Mouse (Mus musculus): ENCODE data around the gene Tnfsf13. TPM values are rescaled to one million over a fixed set of nuclear protein-coding genes. Genes with fewer than 3 reads are reported as not detected.

Tnfsf13 gene
- polyA plus RNA-seq, 1 experiment from 2014 or later, result 0.66 TPM

DNA sequence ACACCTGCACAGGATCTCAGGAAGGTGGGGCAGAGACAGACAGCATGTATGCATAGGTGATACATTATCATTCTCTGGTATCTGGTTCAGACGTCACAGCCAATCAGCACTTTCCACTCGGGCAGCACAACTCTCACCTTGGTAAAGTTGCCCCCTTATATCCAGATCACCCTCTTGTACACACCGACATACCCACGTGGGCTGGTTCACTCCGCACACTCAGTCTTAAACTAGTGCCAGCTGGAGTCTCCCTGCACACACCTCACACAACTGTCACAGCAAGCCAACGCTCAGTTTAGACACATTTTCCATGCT is 9.4 kb upstream of the Tnfsf13 start:
- Histone ChIP-seq H3K4me3 (ENCODE audit: low read length) (peak overlapping the region; percentile 64), H3K4me1 (ENCODE audit: insufficient read depth, low read length) (peaks cover 18% of the 10 kb centered on the region), H3K9ac (replicated peaks; ENCODE audit: low read length) (peak overlapping the region; percentile 88), H3K9me3 (ENCODE audit: low read length) (no peaks in the 10 kb centered on the region), H3K27ac (ENCODE audit: low read length) (peak overlapping the region; percentile 88; the same call in 1 of the 2 replicates), H3K27me3 (ENCODE audit: insufficient read depth, low read length) (no peaks in the 10 kb centered on the region), H3K4me2 (replicated peaks; ENCODE audit: low read depth, low read length) (peak overlapping the region; percentile 88), H3K36me3 (ENCODE audit: insufficient read depth, low read length) (no peaks in the 10 kb centered on the region)
- WGBS, result 27% methylated on average over 6 of the region's 6 CpGs
- peak; percentile 17; the same call in 1 of the 2 replicates for ATAC-seq (ENCODE audit: low FRiP score, low TSS enrichment)

DNA sequence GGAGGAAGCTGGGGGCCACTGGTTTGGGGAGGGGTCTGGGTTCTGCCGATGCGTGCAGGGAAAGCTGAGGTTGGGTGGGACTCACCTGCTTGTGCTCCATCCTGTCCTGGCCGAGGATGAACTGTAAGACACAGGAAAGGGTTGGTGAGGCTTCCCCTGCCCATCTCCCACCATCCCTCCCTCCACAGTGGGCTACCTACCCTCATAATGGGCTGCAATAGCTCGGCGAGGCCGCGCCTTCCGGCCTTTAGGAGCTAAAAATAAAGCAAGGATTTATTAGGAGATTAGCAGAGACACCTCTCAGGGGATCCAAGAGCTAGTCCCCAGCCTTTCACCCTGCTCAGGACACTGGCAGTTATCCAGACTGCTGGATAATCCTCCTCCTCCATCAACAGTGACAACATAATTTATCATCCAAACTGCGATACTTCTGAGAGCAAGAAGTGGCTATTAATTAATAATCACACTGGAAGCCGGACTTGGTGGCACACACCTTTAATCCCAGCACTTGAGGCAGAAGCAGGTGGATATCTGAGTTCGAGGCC is 7.9 kb upstream of the Tnfsf13 start:
- no peaks in the 10 kb centered on the region for H3K9me3 ChIP-seq (ENCODE audit: low read length)
- H3K9ac ChIP-seq (replicated peaks; ENCODE audit: low read length), result no peak overlapping the region; the same call in 1 of the 2 replicates
- H3K4me3 ChIP-seq (ENCODE audit: low read length), result no peak overlapping the region
- peaks cover 18% of the 10 kb centered on the region for H3K4me1 ChIP-seq (ENCODE audit: insufficient read depth, low read length)
- 45% methylated on average over 11 of the region's 11 CpGs for WGBS
- H3K27ac ChIP-seq (ENCODE audit: low read length), result no peak overlapping the region; the same call in 1 of the 2 replicates
- no peaks in the 10 kb centered on the region for H3K27me3 ChIP-seq (ENCODE audit: insufficient read depth, low read length)
- no peak for ATAC-seq (ENCODE audit: low FRiP score, low TSS enrichment)
- H3K36me3 ChIP-seq (ENCODE audit: insufficient read depth, low read length), result no peaks in the 10 kb centered on the region
- H3K4me2 ChIP-seq (replicated peaks; ENCODE audit: low read depth, low read length), result no peak overlapping the region; the same call in 1 of the 2 replicates

DNA sequence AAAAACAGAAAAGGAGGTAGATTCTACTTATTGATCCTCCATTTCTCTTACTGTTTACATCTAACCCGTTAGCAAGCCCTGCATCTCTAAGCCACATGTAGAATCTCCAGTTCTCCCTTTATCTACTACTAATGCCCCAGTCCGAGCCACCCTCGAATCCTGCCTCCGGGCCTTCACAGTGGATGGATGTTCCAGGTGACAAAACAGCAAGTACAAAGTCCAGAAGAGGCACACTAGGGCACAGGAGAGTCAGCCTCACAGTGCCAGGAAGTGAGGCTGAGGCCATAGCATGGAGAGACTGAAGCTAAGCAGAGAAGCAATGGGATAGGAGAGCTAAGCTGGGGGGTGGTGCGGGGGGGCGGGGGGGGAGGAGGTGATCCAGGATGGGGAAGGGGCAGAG is 7.3 kb upstream of the Tnfsf13 start:
- Histone ChIP-seq H3K4me3 (ENCODE audit: low read length) (no peak overlapping the region), H3K36me3 (ENCODE audit: insufficient read depth, low read length) (no peaks in the 10 kb centered on the region), H3K4me2 (replicated peaks; ENCODE audit: low read depth, low read length) (no peak overlapping the region), H3K27me3 (ENCODE audit: insufficient read depth, low read length) (no peaks in the 10 kb centered on the region), H3K4me1 (ENCODE audit: insufficient read depth, low read length) (peaks cover 18% of the 10 kb centered on the region), H3K9me3 (ENCODE audit: low read length) (no peaks in the 10 kb centered on the region), H3K27ac (ENCODE audit: low read length) (peak overlapping the region; percentile 9; the same call in 1 of the 2 replicates), H3K9ac (replicated peaks; ENCODE audit: low read length) (no peak overlapping the region)
- ATAC-seq (ENCODE audit: low FRiP score, low TSS enrichment), result 0 out of 2 replicates have a peak, but pooled peaks have one; percentile 35
- 76% methylated on average over 6 of the region's 6 CpGs for WGBS

DNA sequence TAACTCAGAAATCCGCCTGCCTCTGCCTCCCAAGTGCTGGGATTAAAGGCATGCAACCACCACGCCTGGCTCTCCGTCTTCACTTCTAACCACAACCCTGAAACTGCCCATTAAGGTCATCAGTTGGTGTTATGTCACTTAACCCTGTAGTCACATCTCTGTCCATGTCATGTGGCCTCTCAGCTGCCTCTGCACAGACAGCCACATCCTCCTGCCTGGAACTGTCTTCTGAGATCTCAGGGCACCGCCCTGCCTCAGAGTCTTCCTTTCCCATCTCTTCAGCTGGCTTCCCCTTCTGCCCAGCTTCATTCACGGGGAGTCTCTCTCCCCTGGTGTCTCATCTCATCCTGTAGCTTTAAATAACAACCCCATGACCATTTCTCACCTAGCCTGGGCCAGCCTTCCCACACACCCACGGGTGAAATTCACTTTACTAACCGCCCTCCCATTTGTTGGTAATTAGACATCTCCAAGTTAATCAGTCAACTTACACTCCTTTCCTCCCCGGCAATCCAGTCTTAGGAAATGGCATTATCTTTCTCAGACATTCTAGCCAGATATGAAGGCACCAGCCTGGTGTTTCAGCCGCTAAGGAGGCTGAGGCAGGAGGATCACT is 6.7 kb upstream of the Tnfsf13 start:
- Histone ChIP-seq H3K4me2 (replicated peaks; ENCODE audit: low read depth, low read length) (no peak overlapping the region), H3K27me3 (ENCODE audit: insufficient read depth, low read length) (no peaks in the 10 kb centered on the region), H3K9ac (replicated peaks; ENCODE audit: low read length) (no peak overlapping the region), H3K4me3 (ENCODE audit: low read length) (no peak overlapping the region), H3K36me3 (ENCODE audit: insufficient read depth, low read length) (no peaks in the 10 kb centered on the region), H3K27ac (ENCODE audit: low read length) (0 out of 2 replicates have a peak overlapping the region, but pooled peaks have one; percentile 9), H3K4me1 (ENCODE audit: insufficient read depth, low read length) (peaks cover 18% of the 10 kb centered on the region), H3K9me3 (ENCODE audit: low read length) (no peaks in the 10 kb centered on the region)
- WGBS, result 68% methylated on average over 9 of the region's 9 CpGs
- no peak for ATAC-seq (ENCODE audit: low FRiP score, low TSS enrichment)

DNA sequence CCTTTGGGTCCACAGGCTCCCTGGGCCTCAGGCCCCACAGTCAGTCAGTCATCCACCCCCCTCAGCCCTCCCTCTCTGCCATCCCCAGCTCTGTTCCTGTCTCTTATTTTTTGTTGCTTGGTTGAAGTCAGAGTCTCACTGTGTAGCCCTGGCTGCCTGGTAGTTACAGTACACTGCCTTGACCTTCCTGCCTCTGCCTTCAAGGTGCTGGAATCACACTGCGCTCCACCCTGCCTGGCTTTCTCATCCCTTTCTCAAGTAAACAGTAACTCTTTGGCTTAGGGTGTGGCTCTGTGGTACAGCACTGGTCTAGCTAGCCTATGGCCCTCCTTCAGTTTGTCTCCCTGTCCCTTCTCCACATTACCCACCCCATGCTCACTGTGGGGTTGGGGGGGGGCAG is 4.3 kb upstream of the Tnfsf13 start:
- Histone ChIP-seq H3K36me3 (ENCODE audit: insufficient read depth, low read length) (no peaks in the 10 kb centered on the region), H3K4me1 (ENCODE audit: insufficient read depth, low read length) (peaks cover 27% of the 10 kb centered on the region), H3K4me3 (ENCODE audit: low read length) (no peak overlapping the region), H3K27me3 (ENCODE audit: insufficient read depth, low read length) (no peaks in the 10 kb centered on the region), H3K9ac (replicated peaks; ENCODE audit: low read length) (no peak overlapping the region), H3K9me3 (ENCODE audit: low read length) (no peaks in the 10 kb centered on the region), H3K4me2 (replicated peaks; ENCODE audit: low read depth, low read length) (no peak overlapping the region), H3K27ac (ENCODE audit: low read length) (no peak overlapping the region)
- ATAC-seq (ENCODE audit: low FRiP score, low TSS enrichment), result no peak
- 86% methylated on average over 1 of the region's 1 CpGs for WGBS

DNA sequence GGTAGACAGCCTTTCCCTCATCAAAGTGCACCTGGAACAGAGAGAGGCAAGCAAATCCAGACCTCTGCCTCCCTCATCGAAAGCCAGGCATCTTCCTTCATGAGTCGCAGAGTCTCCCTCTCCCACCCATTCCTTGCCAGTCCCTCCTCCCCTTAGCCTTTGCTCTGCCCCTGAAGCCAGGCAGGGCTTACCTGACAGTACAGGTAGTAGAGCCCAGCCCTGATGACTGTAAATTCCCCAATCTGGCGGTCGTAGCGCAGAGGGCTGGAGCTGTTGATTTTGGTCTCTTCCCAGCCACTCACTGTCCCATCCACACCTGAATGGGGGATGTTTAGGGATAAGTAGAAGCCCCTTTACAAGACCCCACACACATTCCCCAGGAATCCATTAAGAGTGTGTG is 1.5 kb upstream of the Tnfsf13 start:
- Histone ChIP-seq H3K4me2 (replicated peaks; ENCODE audit: low read depth, low read length) (no peak overlapping the region), H3K27me3 (ENCODE audit: insufficient read depth, low read length) (no peaks in the 10 kb centered on the region), H3K36me3 (ENCODE audit: insufficient read depth, low read length) (no peaks in the 10 kb centered on the region), H3K27ac (ENCODE audit: low read length) (no peak overlapping the region), H3K9ac (replicated peaks; ENCODE audit: low read length) (peak overlapping the region; percentile 45; the same call in 1 of the 2 replicates), H3K9me3 (ENCODE audit: low read length) (no peaks in the 10 kb centered on the region), H3K4me3 (ENCODE audit: low read length) (no peak overlapping the region), H3K4me1 (ENCODE audit: insufficient read depth, low read length) (peaks cover 27% of the 10 kb centered on the region)
- no peak for ATAC-seq (ENCODE audit: low FRiP score, low TSS enrichment)
- 59% methylated on average over 5 of the region's 5 CpGs for WGBS

DNA sequence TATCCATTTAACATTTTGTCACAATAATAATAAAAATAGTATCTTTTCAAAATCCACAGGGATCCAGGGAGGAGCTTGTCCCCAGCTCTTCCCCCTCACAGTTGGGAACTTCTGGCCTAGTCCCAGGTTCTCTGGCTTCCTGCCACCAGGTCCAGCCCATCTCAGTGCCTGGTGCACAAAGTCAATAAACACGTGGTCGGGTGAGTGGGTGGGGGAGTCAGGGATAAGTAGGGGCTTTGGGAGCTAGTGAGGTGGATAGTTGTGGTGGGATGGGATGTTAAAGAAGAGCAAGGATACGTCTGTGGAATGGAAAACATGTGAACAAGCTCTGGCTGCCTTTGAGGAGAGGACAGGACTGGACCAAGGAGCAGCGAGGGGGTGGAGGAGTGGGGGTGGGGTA is 793 bp upstream of the Tnfsf13 start:
- Histone ChIP-seq H3K4me1 (ENCODE audit: insufficient read depth, low read length) (peaks cover 27% of the 10 kb centered on the region), H3K4me3 (ENCODE audit: low read length) (no peak overlapping the region), H3K9me3 (ENCODE audit: low read length) (no peaks in the 10 kb centered on the region), H3K27me3 (ENCODE audit: insufficient read depth, low read length) (no peaks in the 10 kb centered on the region), H3K4me2 (replicated peaks; ENCODE audit: low read depth, low read length) (no peak overlapping the region), H3K9ac (replicated peaks; ENCODE audit: low read length) (peak overlapping the region; percentile 45; the same call in 1 of the 2 replicates), H3K27ac (ENCODE audit: low read length) (no peak overlapping the region; the same call in 1 of the 2 replicates), H3K36me3 (ENCODE audit: insufficient read depth, low read length) (no peaks in the 10 kb centered on the region)
- ATAC-seq (ENCODE audit: low FRiP score, low TSS enrichment), result no peak
- WGBS, result 17% methylated on average over 4 of the region's 4 CpGs

DNA sequence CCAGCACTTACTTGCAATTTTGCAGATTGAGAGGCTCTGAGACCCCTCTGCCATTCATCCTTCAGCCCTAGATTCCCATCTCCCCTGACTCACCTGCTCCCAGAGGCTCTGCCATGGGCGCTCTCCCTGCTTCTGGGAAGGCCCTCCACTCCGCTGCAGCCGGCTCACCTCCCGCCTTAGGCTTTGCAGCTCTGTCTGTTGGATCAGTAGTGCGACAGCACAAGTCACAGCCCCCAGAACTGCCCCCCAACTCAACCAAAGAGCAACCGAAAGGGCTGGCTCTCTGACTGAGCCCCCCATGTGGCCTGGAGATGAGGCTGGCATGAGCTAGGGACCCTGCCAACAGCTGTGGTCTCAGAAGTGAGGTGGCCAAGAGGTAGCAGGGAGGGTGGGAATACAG is 648 bp downstream of the Tnfsf13 start:
- H3K36me3 ChIP-seq (ENCODE audit: insufficient read depth, low read length), result 0 out of 2 replicates have a peak, but pooled peaks cover 3% of the 10 kb centered on the region
- H3K4me2 ChIP-seq (replicated peaks; ENCODE audit: low read depth, low read length), result no peak overlapping the region
- peaks cover 37% of the 10 kb centered on the region for H3K4me1 ChIP-seq (ENCODE audit: insufficient read depth, low read length)
- no peak for ATAC-seq (ENCODE audit: low FRiP score, low TSS enrichment)
- H3K9ac ChIP-seq (replicated peaks; ENCODE audit: low read length), result no peak overlapping the region
- H3K9me3 ChIP-seq (ENCODE audit: low read length), result no peaks in the 10 kb centered on the region
- no peak overlapping the region for H3K27ac ChIP-seq (ENCODE audit: low read length)
- WGBS, result 87% methylated on average over 6 of the region's 6 CpGs
- no peaks in the 10 kb centered on the region for H3K27me3 ChIP-seq (ENCODE audit: insufficient read depth, low read length)
- no peak overlapping the region for H3K4me3 ChIP-seq (ENCODE audit: low read length)

DNA sequence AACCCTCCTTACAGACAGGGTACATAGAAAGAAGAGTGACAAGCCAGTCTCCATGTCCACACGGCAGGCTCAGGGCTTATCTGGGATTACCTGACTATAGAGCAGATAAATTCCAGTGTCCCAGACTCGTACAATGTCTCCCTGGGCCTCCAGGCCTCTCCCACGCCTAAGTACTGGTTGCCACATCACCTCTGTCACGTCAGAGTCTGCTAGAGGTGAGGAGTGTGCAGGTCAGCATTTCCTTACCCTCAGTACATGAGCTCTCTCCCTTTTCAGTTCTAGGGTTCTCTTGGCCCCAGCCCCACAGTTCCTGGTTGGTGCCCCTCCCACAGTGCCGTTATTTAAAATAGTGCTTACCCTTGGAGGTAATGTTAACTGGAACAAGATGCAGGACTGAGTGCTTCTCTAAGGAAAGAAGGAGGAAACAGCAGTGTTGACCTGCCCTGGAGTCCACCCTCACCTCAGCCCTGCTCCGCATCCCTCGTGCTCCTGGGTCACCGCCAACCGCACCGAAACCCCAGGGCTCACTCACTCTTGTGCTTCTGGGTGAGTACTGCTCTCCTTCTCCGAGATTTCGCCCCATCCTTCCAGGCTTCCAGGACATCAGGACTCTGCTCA is 1.3 kb downstream of the Tnfsf13 start:
- 78% methylated on average over 12 of the region's 12 CpGs for WGBS
- no peak overlapping the region for H3K27ac ChIP-seq (ENCODE audit: low read length)
- ATAC-seq (ENCODE audit: low FRiP score, low TSS enrichment), result no peak

DNA sequence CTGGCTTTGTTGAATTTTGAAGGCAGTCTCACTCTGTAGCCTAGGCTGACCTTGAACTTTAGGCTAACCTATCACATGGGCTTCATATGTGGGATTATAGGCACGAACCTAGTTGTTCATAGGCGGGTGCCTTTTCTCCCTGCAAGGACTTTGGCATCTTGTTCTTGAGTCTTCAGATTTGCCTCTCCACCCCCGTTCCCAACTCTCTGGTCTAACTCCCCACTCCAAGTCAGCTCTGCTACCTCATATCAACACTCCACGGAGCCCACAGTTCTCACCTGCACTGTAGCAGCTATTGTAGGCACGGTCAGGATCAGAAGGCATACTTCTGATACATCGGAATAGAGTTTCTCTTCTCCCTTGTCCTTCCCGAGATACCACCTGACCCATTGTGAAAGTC is 2.0 kb downstream of the Tnfsf13 start:
- Histone ChIP-seq H3K4me3 (ENCODE audit: low read length) (no peak overlapping the region), H3K4me1 (ENCODE audit: insufficient read depth, low read length) (peaks cover 42% of the 10 kb centered on the region), H3K9me3 (ENCODE audit: low read length) (no peaks in the 10 kb centered on the region), H3K4me2 (replicated peaks; ENCODE audit: low read depth, low read length) (peak overlapping the region; percentile 75; the same call in 1 of the 2 replicates), H3K9ac (replicated peaks; ENCODE audit: low read length) (no peak overlapping the region), H3K27me3 (ENCODE audit: insufficient read depth, low read length) (no peaks in the 10 kb centered on the region), H3K27ac (ENCODE audit: low read length) (peak overlapping the region; percentile 68; the same call in 1 of the 2 replicates), H3K36me3 (ENCODE audit: insufficient read depth, low read length) (peaks cover 9% of the 10 kb centered on the region)
- no peak for ATAC-seq (ENCODE audit: low FRiP score, low TSS enrichment)
- WGBS, result 84% methylated on average over 7 of the region's 7 CpGs

More for the DNA sequence above, 1.3 kb downstream of the Tnfsf13 start:
- Histone ChIP-seq H3K4me3 (ENCODE audit: low read length) (no peak overlapping the region), H3K36me3 (ENCODE audit: insufficient read depth, low read length) (peaks cover 8% of the 10 kb centered on the region; the same call in 1 of the 2 replicates), H3K4me1 (ENCODE audit: insufficient read depth, low read length) (peaks cover 42% of the 10 kb centered on the region), H3K9me3 (ENCODE audit: low read length) (no peaks in the 10 kb centered on the region), H3K4me2 (replicated peaks; ENCODE audit: low read depth, low read length) (no peak overlapping the region), H3K9ac (replicated peaks; ENCODE audit: low read length) (peak overlapping the region; percentile 12; the same call in 1 of the 2 replicates), H3K27me3 (ENCODE audit: insufficient read depth, low read length) (no peaks in the 10 kb centered on the region)

Measured in kidney, embryonic 16.5 days (tissue).